Comparison of ENCODE assay signal across 8 mouse cellular contexts in genomic region chr8:105964506-105965265, GRCm38 (mm10). TPM values are rescaled to one million over a fixed set of nuclear protein-coding genes. Genes with fewer than 3 reads are reported as not detected.
DNase-seq lines count a peak whose midpoint lies in the region; ATAC-seq and TF ChIP-seq lines count a peak whose summit lies in the region.

No protein-coding gene starts in this region.

- DNase-seq in kidney, postnatal 36 days = no peak
- no peak for DNase-seq in embryonic facial prominence, embryonic 14.5 days (ENCODE audit: low spot score)
- DNase-seq in hindbrain, postnatal 0 days (ENCODE audit: low spot score) = no peak
- no peak for DNase-seq in midbrain, postnatal 0 days (ENCODE audit: low spot score)
- no peak for DNase-seq in right cerebral cortex, postnatal 14 days
- no peak for DNase-seq in ovary, postnatal 36 days (ENCODE audit: low spot score)
- no peak for DNase-seq in kidney, postnatal 10 days

- H3K27me3 ChIP-seq in kidney, embryonic 15.5 days = no peaks in the 10 kb centered on the region
- H3K27me3 ChIP-seq in embryonic facial prominence, embryonic 14.5 days (replicated peaks; ENCODE audit: control insufficient read depth, insufficient read depth, low read length) = no peaks in the 10 kb centered on the region
- H3K27me3 ChIP-seq in hindbrain, postnatal 0 days (ENCODE audit: insufficient read depth, low read length) = peaks cover 10% of the 10 kb centered on the region; the same call in 1 of the 2 replicates
- peaks cover 25% of the 10 kb centered on the region for H3K27me3 ChIP-seq in midbrain, postnatal 0 days (ENCODE audit: insufficient read depth, low read length)

- H3K27ac ChIP-seq in kidney, embryonic 15.5 days = peak overlapping the region; percentile 93
- peak overlapping the region; percentile 95; the same call in 1 of the 2 replicates for H3K27ac ChIP-seq in embryonic facial prominence, embryonic 14.5 days (replicated peaks; ENCODE audit: low read depth, low read length)
- no peak overlapping the region for H3K27ac ChIP-seq in hindbrain, postnatal 0 days
- no peak overlapping the region for H3K27ac ChIP-seq in midbrain, postnatal 0 days (ENCODE audit: low read depth, low read length)

- peak overlapping the region; percentile 84 for H3K4me2 ChIP-seq in kidney, embryonic 15.5 days
- peak overlapping the region; percentile 76 for H3K4me2 ChIP-seq in embryonic facial prominence, embryonic 14.5 days (ENCODE audit: low read depth, low read length)
- H3K4me2 ChIP-seq in hindbrain, postnatal 0 days (ENCODE audit: low read depth, low read length) = peak overlapping the region; percentile 51
- peak overlapping the region; percentile 51 for H3K4me2 ChIP-seq in midbrain, postnatal 0 days (ENCODE audit: low read depth, low read length, poor library complexity, severe bottlenecking)

- ATAC-seq in kidney, embryonic 15.5 days (replicated peaks; ENCODE audit: low FRiP score) = no peak
- ATAC-seq in embryonic facial prominence, embryonic 14.5 days (ENCODE audit: low read depth) = no peak
- ATAC-seq in hindbrain, postnatal 0 days = no peak
- no peak for ATAC-seq in midbrain, postnatal 0 days (ENCODE audit: low FRiP score)

- H3K9ac ChIP-seq in kidney, embryonic 15.5 days = peak overlapping the region; percentile 82
- peak overlapping the region; percentile 94 for H3K9ac ChIP-seq in embryonic facial prominence, embryonic 14.5 days (ENCODE audit: low read depth, low read length)
- peak overlapping the region; percentile 59; the same call in 1 of the 2 replicates for H3K9ac ChIP-seq in hindbrain, postnatal 0 days (replicated peaks; ENCODE audit: low read length)
- H3K9ac ChIP-seq in midbrain, postnatal 0 days (replicated peaks; ENCODE audit: low read length, poor library complexity, severe bottlenecking) = no peak overlapping the region

- H3K4me3 ChIP-seq in kidney, embryonic 15.5 days (replicated peaks) = peak overlapping the region; percentile 89
- peak overlapping the region; percentile 85 for H3K4me3 ChIP-seq in embryonic facial prominence, embryonic 14.5 days (ENCODE audit: low read depth, low read length)
- H3K4me3 ChIP-seq in hindbrain, postnatal 0 days (ENCODE audit: low read length) = peak overlapping the region; percentile 54
- peak overlapping the region; percentile 45 for H3K4me3 ChIP-seq in midbrain, postnatal 0 days (ENCODE audit: low read depth, low read length)

- H3K9me3 ChIP-seq in kidney, embryonic 15.5 days (replicated peaks) = no peaks in the 10 kb centered on the region
- no peaks in the 10 kb centered on the region for H3K9me3 ChIP-seq in embryonic facial prominence, embryonic 14.5 days (ENCODE audit: control insufficient read depth, low read length)
- H3K9me3 ChIP-seq in hindbrain, postnatal 0 days (ENCODE audit: low read length) = no peaks in the 10 kb centered on the region
- H3K9me3 ChIP-seq in midbrain, postnatal 0 days (ENCODE audit: low read length) = no peaks in the 10 kb centered on the region

- WGBS in kidney, embryonic 15.5 days = 56% methylated on average over 12 of the region's 12 CpGs
- WGBS in embryonic facial prominence, embryonic 14.5 days = 47% methylated on average over 12 of the region's 12 CpGs
- WGBS in hindbrain, postnatal 0 days = 71% methylated on average over 12 of the region's 12 CpGs
- 70% methylated on average over 12 of the region's 12 CpGs for WGBS in midbrain, postnatal 0 days

- H3K36me3 ChIP-seq in kidney, embryonic 15.5 days = 0 out of 2 replicates have a peak, but pooled peaks cover 5% of the 10 kb centered on the region
- H3K36me3 ChIP-seq in embryonic facial prominence, embryonic 14.5 days (ENCODE audit: control insufficient read depth, insufficient read depth, low read length) = 0 out of 2 replicates have a peak, but pooled peaks cover 8% of the 10 kb centered on the region
- no peaks in the 10 kb centered on the region for H3K36me3 ChIP-seq in hindbrain, postnatal 0 days (ENCODE audit: insufficient read depth, low read length)
- no peaks in the 10 kb centered on the region for H3K36me3 ChIP-seq in midbrain, postnatal 0 days (ENCODE audit: insufficient read depth, low read length)

- TF ChIP-seq CTCF in hindbrain, postnatal 0 days (IDR thresholded peaks at IDR 0.05; ENCODE audit: low read depth) = no peak
- no peak for TF ChIP-seq CTCF in midbrain, postnatal 0 days (IDR thresholded peaks at IDR 0.05)

- peaks cover 34% of the 10 kb centered on the region for H3K4me1 ChIP-seq in kidney, embryonic 15.5 days
- H3K4me1 ChIP-seq in embryonic facial prominence, embryonic 14.5 days (ENCODE audit: control insufficient read depth, insufficient read depth, low read length) = peaks cover 19% of the 10 kb centered on the region
- H3K4me1 ChIP-seq in hindbrain, postnatal 0 days (ENCODE audit: insufficient read depth, low read length) = peaks cover 3% of the 10 kb centered on the region; the same call in 1 of the 2 replicates
- no peaks in the 10 kb centered on the region for H3K4me1 ChIP-seq in midbrain, postnatal 0 days (ENCODE audit: insufficient read depth, low read length)

RNA-seq across cellular contexts. Expression of gene Slc12a4, which starts 1.2 kb away (rescaled TPM):
- 30.1 and 33.9 TPM in 2 replicates for polyA plus RNA-seq in kidney, embryonic 15.5 days (2015; fragmentation: Nextera tagmentation; extraction: Ambion mirVana)
- polyA plus RNA-seq in embryonic facial prominence, embryonic 14.5 days (2014; fragmentation: Nextera tagmentation; extraction: Ambion mirVana) = 42.8 and 43.9 TPM in 2 replicates
- 22.5 and 25.5 TPM in 2 replicates for total RNA-seq in hindbrain, postnatal 0 days (2014; rRNA removed)
- 16.3 and 16.9 TPM in 2 replicates for polyA plus RNA-seq in hindbrain, postnatal 0 days (2015; fragmentation: Nextera tagmentation; extraction: Ambion mirVana)
- 11.8 and 12.1 TPM in 2 replicates for total RNA-seq in midbrain, postnatal 0 days (2014; rRNA removed)
- 9.6 and 12.0 TPM in 2 replicates for polyA plus RNA-seq in midbrain, postnatal 0 days (2015; fragmentation: Nextera tagmentation; extraction: Ambion mirVana)

RNA-seq across cellular contexts. Expression of gene Dpep3, which starts 14.5 kb away (rescaled TPM):
- not detected in 2 replicates for polyA plus RNA-seq in kidney, embryonic 15.5 days (2015; fragmentation: Nextera tagmentation; extraction: Ambion mirVana)
- not detected in 2 replicates for polyA plus RNA-seq in embryonic facial prominence, embryonic 14.5 days (2014; fragmentation: Nextera tagmentation; extraction: Ambion mirVana)
- not detected in 2 replicates for total RNA-seq in hindbrain, postnatal 0 days (2014; rRNA removed)
- not detected in 2 replicates for polyA plus RNA-seq in hindbrain, postnatal 0 days (2015; fragmentation: Nextera tagmentation; extraction: Ambion mirVana)
- not detected in 2 replicates for total RNA-seq in midbrain, postnatal 0 days (2014; rRNA removed)
- polyA plus RNA-seq in midbrain, postnatal 0 days (2015; fragmentation: Nextera tagmentation; extraction: Ambion mirVana) = not detected in 2 replicates

RNA-seq across cellular contexts. Expression of gene Lcat, which starts 21.5 kb away (rescaled TPM):
- 1.3 and 2.8 TPM in 2 replicates for polyA plus RNA-seq in kidney, embryonic 15.5 days (2015; fragmentation: Nextera tagmentation; extraction: Ambion mirVana)
- polyA plus RNA-seq in embryonic facial prominence, embryonic 14.5 days (2014; fragmentation: Nextera tagmentation; extraction: Ambion mirVana) = 1.7 and 1.8 TPM in 2 replicates
- total RNA-seq in hindbrain, postnatal 0 days (2014; rRNA removed) = 24.7 and 26.5 TPM in 2 replicates
- 13.0 and 16.8 TPM in 2 replicates for polyA plus RNA-seq in hindbrain, postnatal 0 days (2015; fragmentation: Nextera tagmentation; extraction: Ambion mirVana)
- total RNA-seq in midbrain, postnatal 0 days (2014; rRNA removed) = 7.5 and 19.3 TPM in 2 replicates
- polyA plus RNA-seq in midbrain, postnatal 0 days (2015; fragmentation: Nextera tagmentation; extraction: Ambion mirVana) = 5.6 and 6.8 TPM in 2 replicates

RNA-seq across cellular contexts. Expression of gene Psmb10, which starts 26.4 kb away (rescaled TPM):
- polyA plus RNA-seq in kidney, embryonic 15.5 days (2015; fragmentation: Nextera tagmentation; extraction: Ambion mirVana) = 43.8 and 44.5 TPM in 2 replicates
- polyA plus RNA-seq in embryonic facial prominence, embryonic 14.5 days (2014; fragmentation: Nextera tagmentation; extraction: Ambion mirVana) = 35.9 and 37.3 TPM in 2 replicates
- 67.3 and 75.1 TPM in 2 replicates for total RNA-seq in hindbrain, postnatal 0 days (2014; rRNA removed)
- 115 and 117 TPM in 2 replicates for polyA plus RNA-seq in hindbrain, postnatal 0 days (2015; fragmentation: Nextera tagmentation; extraction: Ambion mirVana)
- total RNA-seq in midbrain, postnatal 0 days (2014; rRNA removed) = 44.9 and 85.1 TPM in 2 replicates
- polyA plus RNA-seq in midbrain, postnatal 0 days (2015; fragmentation: Nextera tagmentation; extraction: Ambion mirVana) = 110 and 122 TPM in 2 replicates

RNA-seq across cellular contexts. Expression of gene Dus2, which starts 26.5 kb away (rescaled TPM):
- 20.5 and 23.3 TPM in 2 replicates for polyA plus RNA-seq in kidney, embryonic 15.5 days (2015; fragmentation: Nextera tagmentation; extraction: Ambion mirVana)
- 16.0 and 20.2 TPM in 2 replicates for polyA plus RNA-seq in embryonic facial prominence, embryonic 14.5 days (2014; fragmentation: Nextera tagmentation; extraction: Ambion mirVana)
- 9.3 and 15.4 TPM in 2 replicates for total RNA-seq in hindbrain, postnatal 0 days (2014; rRNA removed)
- 20.2 and 22.4 TPM in 2 replicates for polyA plus RNA-seq in hindbrain, postnatal 0 days (2015; fragmentation: Nextera tagmentation; extraction: Ambion mirVana)
- total RNA-seq in midbrain, postnatal 0 days (2014; rRNA removed) = 16.3 and 18.8 TPM in 2 replicates
- polyA plus RNA-seq in midbrain, postnatal 0 days (2015; fragmentation: Nextera tagmentation; extraction: Ambion mirVana) = 21.3 and 22.2 TPM in 2 replicates

Comparison
In these comparisons a context has a peak if more than half of its experiments do, and no peak if none do; other contexts are left out.
1. H3K27ac ChIP-seq: peak in kidney, embryonic 15.5 days (single experiment) and embryonic facial prominence, embryonic 14.5 days (single experiment); none in hindbrain, postnatal 0 days (single experiment) and midbrain, postnatal 0 days (single experiment).
2. Peak in every context shown above with its lines, with median percentiles within 50 percentile points of each other: H3K4me2 ChIP-seq and H3K4me3 ChIP-seq.